Mouse (Mus musculus) thymus, adult 2 months (tissue): ENCODE data around the gene Kcnmb4.

Experiments
- CTCF ChIP-seq: fragments of 200-500 bp; IDR thresholded peaks from 2 replicates; pipeline ENCODE4 v1.5.1; 2012; ENCODE audit warnings: mild to moderate bottlenecking, control low read depth, low read length, moderate library complexity, borderline replicate concordance; ENCODE audit not compliant: control insufficient read depth, poor library complexity, insufficient read depth; ENCODE audit errors: extremely low read depth
- POLR2A ChIP-seq: fragments of 200-500 bp; IDR thresholded peaks from 2 replicates; pipeline ENCODE4 v1.6.1; 2012; ENCODE audit warnings: mild to moderate bottlenecking, low read length, control low read depth, moderate library complexity; ENCODE audit not compliant: control insufficient read depth, poor library complexity, insufficient read depth; ENCODE audit errors: extremely low read depth

- TF ChIP-seq POLR2A (no peak), CTCF (no peak)
These were observed 27.6 kb downstream of the Kcnmb4 start for GRCm38 (mm10) chr10:116446040-116446439.
